Mouse (Mus musculus): ENCODE data around the gene Igsf8.

Igsf8 gene

DNA sequence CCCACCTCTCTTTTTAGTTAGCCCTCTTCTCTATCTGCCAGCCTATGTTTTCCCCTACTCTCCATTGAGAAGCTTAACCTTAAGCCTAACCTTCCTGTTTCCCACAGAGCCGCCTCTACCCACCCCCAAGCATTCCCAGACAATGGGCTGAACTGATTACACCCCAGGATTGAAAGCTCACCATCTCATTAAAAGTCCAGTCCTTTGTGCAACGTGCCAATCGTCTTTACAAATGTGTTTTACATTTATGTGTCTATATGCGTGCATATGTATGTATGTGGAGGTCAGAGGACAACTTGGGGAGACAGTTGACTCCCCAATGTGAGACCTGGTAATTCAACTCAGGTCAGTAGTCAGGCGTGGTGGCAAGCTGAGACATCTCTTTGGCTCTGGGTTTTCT, 61.9 kb downstream of the Igsf8 start:
- DNase-seq (ENCODE audit: low spot score in 2 of 2): no peak

DNA sequence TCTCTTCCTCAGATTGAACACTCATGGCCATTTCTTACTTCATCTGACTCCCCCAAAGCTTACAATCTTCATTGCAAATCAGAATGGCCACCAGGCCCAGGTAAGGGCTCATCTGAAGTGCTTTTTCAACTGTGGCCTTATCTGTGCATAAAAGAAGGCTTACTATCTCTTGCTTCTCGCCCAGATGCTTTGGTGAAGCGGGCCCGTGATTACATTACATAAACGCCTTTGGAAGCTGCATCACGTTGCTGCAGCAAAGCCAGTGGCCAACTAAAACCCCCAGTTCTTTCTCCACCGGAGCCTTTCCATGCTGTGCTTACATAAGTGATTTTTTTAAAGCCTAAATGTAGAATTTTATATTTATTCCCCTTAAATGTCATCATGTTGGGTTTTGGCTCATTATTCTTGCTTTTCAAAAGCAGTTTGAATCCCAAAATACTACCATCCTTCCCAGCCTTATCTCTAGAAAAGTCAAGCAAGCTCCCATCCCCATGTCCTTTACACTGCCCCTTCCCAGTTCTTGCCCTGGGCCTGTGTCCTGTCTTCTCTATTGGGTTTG, 62.4 kb downstream of the Igsf8 start:
- DNase-seq (ENCODE audit: low spot score in 2 of 2): no peak

DNA sequence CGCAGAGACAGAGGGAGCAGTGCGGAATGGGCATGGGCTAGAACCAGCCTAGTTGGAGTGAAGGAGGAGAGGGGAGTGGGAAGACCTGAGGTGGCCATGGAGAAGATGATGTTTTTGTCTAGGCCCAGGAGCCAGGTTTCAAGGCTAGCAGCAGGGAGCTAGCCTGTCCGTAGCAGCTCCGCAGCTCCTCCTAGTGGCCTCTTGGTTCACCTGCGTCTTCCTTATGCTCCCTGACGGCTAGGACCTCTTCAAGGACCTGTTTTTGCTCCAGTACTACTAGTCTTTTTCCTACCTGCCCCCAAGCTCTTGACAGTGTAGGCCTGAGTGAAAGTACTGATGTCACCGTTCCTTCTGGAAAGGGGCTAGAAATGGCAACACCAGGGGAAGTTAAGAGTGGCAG, 63.3 kb downstream of the Igsf8 start:
- DNase-seq (ENCODE audit: low spot score in 2 of 2): peak; percentile 53 to 58

DNA sequence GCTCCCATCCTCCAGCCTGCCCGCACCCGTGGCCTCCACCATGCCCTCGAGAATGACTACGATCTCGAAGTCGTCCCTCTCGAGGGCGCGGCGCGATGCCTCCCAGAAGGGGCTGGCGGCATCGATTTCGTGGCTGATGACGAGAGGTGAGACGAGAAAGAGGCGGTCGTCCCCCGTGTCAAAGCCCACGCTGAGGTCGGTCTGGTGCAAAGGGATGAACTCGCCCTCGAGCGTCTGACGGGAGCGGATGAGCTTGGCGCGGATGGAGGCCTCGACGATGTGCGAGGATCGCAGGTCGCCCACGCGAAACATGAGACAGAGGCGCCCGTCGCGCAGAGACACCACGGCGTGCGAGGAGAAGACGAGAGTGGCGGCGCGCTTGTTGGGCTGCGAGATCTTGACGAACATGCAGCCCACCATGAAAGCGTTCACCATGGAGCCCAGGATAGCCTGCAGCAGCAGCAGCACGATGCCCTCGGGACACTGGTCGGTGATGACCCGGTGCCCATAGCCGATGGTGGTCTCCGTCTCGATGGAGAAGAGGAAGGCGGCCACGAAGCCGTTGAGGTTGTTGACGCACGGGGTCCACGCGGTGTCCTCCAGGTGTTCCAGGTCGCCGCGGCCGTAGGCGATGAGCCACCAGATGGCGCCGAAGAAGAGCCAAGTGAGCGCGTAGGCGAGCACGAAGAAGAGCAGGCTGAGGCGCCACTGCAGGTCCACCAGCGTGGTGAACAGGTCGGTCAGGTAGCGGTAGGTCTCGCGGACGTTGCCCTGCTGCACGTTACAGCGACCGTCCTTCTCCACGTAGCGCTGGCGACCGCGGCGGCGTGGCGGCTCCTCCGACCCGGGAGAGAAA, 64.5 kb downstream of the Igsf8 start:
- DNase-seq (ENCODE audit: low spot score in 2 of 2): peak; percentile 56 to 75

DNA sequence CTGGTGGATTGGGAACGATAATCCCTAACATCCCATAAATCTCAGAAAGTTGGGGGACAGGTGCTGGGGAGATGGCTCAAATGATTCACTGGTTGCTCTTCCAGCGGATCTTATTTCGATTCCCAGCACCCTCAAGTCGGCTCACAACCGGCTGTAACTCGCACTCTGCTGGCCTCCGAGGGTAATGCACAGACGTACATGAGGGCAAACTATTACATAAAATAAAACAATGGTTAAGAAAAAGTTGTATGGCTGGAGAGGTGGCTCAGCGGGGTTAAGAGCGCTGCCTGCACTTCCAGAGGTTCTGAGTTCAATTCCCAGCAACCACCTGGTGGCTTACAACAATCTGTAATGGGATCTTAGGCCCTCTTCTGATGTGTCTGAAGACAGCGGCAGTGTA, 65.2 kb downstream of the Igsf8 start:
- no peak for DNase-seq (ENCODE audit: low spot score in 2 of 2)

DNA sequence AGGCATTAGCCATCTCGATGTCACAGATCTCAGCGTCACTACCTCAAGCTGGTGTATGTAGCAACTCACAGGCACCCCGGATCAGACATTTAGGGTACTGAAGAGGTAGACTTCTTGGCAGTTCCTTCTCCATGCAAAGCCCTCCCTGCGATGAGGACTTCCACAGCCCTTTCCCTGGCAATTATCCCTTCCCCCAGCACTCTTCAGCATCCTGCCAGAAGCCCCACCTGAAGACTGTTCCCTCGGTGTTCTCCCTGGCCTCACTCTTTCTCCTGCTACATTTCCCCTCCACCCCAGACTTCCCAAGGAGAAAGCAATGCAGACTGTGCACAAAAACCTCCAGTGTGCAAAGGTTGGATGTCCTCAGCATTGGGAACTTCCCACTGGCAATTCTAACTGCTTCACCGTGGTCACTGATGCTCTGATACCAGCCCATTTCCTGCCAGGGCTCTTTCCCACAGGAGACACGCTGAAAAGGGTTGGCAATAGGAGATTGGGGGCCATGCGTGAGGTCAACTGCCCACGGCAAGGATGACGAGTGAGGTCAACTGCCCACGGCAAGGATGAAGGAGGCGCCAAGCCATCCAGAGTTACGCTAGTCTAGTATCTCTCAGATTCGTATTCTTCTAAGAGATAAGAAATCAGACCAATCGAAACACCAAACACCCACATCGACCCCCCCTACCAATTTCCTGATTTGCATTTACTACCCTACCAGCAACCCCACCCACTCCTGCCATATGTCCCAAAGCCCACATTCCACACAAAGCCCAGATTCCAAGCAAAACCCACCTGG, 66.0 kb downstream of the Igsf8 start:
- DNase-seq (ENCODE audit: low spot score in 2 of 2): no peak

DNA sequence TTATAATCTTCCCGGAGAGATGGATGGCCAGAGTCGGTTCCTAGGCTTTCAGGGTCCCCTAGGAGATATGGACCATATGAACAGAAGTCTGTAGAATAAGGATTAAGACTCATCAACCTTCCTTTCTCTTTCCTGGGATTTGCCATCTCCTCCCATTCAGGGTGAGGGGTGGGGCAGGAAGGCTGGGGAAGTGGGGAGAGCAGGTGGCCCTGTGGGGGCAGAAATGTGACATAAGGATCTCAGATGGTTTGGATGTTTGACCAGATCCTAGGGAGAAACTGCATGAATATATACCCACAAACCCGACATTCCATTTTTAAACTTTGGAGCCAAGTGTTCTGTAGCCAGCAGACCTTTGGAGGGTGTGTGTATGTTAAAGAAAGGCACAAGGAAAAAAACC, 66.6 kb downstream of the Igsf8 start:
- no peak for DNase-seq (ENCODE audit: low spot score in 2 of 2)

DNA sequence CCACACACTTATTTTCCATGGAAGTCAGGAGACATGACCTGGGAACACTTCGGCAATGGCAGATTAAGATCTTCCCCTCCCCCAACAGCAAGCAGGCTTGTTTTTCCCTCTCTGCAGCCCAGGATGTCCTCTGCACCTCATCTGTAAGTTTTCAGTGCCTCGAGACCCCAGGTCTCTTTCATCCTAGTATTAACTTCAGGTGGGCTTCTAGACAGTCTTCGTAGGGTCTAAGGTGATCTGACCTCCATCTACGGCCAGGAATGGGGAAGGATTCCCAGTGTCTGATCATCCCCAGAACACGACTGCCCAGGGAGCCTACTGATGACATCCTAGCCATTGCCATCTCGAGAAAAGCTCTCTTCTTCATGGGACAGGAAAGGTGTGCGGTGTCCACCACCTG, 67.0 kb downstream of the Igsf8 start:
- no peak for DNase-seq (ENCODE audit: low spot score in 2 of 2)

DNA sequence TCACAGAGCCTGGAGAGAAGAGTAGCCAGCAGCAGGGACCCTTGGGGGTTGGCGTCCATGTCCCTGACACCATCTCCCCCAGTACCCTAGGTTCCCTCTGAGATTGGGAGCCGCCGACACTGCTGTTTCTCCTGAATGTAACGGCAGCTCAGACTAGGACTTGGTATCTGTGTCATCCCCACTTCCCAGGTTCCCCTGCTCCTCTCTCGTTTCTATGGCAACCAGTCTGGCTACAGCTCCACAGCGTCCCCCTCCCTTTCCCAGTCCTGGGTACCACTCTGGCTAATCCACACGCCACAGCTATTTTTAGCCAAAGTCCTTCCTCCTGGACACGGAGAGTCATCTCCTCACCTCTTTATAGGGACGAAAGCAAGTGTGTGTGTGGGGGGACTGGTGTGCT, 67.7 kb downstream of the Igsf8 start, which contains the start of gene Kcnj9:
Gene Kcnj9 (minus strand): TSS at position 188 of the 400 bp plus-strand sequence.
- DNase-seq (ENCODE audit: low spot score in 2 of 2): no peak

DNA sequence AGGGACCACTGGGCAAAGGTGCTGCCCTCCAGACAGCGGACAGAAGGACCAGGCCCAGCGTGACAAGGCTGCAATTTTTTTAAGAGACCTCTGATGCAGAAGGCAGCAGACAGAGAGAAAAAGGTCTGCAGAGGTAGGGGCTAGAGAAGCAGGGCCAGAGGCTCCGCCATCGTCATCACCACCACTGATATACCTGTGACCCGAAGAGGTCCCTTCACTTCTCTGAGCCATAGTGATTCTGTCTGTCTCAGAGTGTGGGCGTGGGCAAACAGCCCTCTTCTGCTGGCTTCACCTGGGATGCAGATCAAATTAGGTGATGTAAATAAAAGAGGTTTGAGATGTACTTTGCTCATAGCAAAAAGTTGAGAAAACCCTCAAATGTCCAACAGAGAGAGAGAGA, 68.2 kb downstream of the Igsf8 start:
- no peak for DNase-seq (ENCODE audit: low spot score in 2 of 2)

DNA sequence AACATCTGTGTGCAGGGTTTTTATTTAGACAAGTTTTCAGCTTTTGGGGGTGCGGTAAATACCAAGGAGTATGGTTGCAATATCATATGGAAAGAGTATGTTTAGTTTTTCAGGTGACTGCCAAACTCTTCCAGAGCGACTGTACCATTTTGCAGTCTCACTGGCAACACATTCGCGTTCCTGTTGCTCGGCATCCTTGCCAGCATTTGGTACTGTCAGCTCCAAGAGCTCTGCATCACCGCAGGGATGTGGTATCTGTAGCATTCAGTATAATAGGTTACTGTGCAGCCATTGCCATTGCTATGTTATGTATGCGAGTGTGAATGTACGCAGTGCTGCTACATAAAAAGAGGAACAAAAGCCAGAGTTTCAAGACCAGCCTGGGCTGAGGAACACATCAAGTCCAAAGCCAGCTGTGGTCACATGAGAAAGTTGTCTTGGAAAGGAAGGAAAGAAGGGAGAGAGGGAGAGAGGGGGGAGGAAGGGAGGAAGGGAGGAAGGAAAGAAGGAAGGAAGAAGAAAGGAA, 70.0 kb downstream of the Igsf8 start:
- no peak for DNase-seq (ENCODE audit: low spot score in 2 of 2)

DNA sequence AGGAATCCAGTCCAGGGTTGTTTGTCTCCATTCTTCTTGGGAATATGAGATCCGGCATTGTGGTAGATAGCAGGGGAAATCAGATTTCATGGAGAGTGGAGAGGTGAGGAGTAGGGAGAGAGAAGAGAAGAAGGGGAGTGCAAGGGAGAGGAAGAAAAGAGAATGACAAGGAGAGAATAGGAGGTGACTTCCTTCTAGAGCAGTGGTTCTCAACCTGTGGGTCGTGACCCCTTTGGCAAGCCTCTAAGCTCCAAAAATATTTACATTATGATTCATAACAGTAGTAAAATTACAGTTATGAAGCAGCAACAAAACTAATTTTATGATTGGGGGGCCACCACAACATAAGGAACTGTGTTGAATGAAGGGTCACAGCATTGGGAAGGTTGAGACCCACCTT, 71.5 kb downstream of the Igsf8 start:
- DNase-seq (ENCODE audit: low spot score in 2 of 2): no peak

DNA sequence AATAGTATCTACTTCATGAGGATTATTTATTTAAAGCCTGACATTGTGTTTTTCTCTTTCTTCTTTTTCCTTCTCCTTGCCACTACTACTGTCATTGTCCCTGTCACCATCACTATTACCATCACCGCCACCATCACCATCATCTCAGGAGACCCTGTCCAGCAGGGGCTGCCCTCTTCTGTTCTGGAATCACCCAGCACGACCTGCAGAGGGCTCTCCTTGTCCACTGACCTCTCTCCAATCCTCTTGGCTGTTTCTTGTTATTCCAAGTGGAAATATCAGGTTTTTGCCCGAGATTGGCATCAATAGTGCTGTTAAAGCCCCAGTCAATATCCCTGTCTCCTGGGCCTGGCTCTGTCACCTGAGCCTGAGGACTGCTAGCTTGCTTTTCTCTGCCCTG, 72.1 kb downstream of the Igsf8 start:
- no peak for DNase-seq (ENCODE audit: low spot score in 2 of 2)

DNA sequence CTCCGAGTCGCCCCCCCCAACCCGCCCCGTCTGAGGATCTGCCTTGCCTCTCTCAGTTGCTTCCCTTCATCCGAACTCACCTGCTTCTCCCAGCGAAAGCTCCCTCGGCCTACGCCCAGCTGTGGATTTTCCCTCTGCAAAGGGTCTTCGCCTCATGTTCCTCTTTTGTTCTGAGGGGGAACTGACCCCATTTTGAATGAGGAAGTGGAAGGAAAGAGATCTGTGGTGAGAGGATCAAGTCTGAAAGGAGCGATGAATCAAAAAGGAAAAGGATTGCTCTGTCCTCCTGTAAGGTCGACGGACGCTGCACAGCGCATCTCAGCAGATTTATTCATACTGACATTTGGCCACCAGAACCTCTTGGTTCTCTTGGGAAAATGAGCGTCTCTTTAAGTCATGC, 74.4 kb downstream of the Igsf8 start:
- no peak for DNase-seq (ENCODE audit: low spot score in 2 of 2)

DNA sequence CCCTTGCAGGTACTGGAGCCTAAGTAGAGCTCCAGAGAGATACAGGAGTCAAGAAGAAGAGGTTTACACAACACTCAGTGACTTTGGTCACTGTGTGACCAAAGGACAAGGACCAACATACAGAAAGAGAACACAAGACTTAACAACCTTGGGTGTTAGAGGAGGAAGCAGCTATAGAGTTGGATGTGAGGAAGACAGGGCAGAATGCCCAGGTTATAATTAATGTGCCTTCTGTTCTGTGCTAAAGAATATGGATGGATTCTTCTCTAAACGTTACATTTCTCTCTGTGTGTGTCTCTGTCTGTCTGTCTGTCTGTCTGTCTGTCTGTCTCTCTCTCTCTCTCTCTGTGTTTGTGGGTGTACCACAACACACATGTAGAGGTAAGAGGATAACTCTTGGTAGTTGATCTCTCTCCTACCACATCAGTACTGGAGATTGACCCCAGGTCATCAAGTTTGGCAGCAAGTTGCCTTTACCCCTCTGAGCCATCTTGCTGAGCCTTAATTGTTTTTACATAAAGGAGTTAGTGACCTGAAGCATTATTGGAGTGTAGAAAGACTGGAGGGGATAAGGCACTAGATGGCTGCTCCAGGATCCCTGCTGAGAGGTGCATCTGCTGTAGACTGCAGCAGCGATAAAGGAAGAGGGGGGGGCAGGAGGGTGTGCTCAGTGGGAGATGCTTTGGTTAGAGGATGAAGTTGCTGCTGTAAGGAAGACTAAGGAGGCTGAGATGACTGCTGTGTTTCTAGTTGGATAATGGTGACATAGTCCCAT, 76.2 kb downstream of the Igsf8 start:
- no peak for DNase-seq (ENCODE audit: low spot score in 2 of 2)

DNA sequence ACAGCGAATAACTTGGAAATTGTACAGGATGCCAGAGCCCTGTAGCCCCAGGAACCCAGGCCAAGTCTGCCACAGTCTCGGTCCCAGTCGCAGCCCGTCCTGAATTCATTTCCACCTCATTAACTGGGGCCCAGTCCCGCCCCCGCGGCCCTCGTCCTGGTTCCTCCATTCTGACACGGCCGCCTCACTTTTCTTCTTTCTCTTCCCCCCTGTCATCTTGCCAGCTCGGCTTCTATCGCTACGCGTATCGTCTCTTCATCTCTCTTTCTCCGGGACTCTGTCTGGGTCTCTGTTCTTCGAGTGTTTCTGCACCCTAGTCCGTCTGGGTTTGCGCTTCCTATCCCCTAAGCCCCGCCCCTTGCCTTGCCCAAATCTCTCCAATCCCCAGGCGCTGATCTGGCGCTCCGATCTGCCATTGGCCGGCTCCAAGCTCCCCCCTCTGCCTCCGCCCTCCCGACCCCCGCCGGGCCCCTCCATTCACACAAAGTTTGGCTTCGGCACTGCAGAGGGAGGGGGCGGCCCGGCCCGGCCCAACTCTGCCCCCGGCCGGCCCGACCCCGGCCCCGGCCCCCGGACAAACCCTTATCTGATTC, 79.4 kb downstream of the Igsf8 start, which contains the start of gene Kcnj10:
Gene Kcnj10 (plus strand): TSS at position 482 of the 593 bp plus-strand sequence.
- DNase-seq (ENCODE audit: low spot score in 2 of 2): peak; percentile 56 to 66

DNA sequence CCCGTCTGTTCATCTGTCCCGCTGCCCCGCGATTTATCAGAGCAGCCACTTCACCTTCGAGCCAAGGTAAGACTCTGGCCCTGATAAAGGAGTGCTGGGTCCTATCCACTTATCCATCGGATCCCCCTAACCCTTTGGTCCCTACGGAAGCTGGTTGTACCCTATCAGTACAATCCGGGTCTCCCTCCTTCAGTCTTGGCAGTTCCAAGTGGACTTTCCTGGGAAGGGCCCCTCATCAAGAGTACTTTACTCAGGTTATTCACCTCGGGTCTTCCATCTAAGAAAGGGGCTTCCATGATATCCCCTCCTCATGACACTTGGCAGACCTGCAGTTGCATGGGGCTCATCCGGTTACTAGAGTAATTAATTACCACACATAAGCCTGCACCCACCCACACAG, 79.9 kb downstream of the Igsf8 start:
- no peak for DNase-seq (ENCODE audit: low spot score in 2 of 2)

DNA sequence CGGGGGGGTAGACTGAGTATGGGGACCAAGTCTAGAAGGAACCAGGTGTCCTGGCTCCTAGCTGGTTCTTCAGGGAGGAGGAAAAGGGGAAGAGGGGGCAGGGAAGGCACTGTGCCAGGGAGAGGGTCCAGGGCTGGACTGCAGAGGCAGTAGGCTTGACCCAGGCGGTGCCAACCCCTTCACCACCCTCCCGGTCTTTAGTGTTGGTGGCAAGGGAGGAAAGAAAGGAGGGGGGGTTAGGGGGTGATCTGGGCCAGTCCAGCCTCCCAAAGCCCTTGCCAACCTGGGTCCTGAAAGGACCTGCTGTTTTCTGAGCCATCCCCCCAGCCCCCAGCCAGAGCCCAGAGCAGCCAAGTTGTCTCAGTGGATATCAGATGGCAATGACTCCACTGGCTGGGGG, 81.3 kb downstream of the Igsf8 start:
- DNase-seq (ENCODE audit: low spot score in 2 of 2): no peak

DNA sequence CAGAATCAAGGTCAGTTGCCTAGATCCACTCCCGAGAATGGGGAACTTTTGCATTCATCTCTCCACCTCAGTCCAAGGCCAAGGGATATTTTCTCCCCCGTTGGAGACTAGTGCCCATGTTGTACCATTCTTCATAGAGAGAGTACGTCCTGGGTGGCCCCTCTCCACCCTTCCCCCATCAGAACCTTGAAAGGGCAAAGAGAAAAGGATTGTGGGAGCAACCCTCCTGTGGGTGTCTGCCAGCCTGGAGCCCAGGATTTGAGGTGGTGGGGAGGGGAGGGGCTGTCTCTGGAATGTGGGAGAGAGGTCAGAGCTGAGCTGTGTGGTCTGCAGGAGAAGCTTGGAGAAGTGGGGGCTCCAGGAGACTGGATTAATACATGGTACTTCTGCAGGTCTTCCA, 82.5 kb downstream of the Igsf8 start:
- DNase-seq (ENCODE audit: low spot score in 2 of 2): no peak

DNA sequence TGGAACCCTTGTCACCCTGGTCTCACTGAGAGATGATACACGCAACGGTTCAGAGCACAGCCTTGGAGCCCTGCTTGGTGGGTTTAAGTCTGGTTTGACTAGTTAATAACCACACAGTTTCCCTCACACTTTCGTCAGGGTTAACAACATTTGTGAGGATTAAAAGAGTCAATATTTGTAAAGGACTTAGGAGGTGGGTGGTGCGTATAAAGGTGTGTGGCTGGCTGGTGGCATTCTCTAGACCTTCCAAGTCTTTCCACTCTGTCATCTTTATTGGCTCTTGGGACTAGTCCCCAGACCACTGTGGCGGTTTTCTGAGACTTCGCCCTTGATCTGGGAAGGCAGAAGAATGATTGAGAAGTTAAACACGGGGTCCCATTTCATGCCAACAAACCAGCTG, 83.4 kb downstream of the Igsf8 start:
- no peak for DNase-seq (ENCODE audit: low spot score in 2 of 2)

DNA sequence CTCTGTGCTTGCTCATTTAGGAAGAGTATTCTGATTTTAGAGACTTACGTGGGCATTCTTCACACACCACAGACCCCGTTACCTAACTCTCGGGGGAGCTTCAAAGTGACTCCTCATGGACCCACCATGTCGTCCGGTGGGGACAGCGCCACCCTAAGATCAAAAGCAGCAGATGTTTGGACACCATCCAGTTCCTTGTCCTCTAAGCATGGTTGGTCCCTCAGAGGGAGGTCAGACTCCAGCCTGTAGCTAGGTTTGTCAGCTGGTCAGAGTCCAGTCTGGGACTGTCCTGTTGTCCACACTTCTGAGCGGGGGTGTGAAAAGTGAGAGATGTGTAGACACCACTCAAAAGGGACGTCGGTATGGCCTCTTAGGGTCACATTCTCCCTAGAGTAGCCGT, 85.3 kb downstream of the Igsf8 start:
- no peak for DNase-seq (ENCODE audit: low spot score in 2 of 2)
